Comparison of ENCODE assay signal across 7 mouse cellular contexts in the genomic region with DNA sequence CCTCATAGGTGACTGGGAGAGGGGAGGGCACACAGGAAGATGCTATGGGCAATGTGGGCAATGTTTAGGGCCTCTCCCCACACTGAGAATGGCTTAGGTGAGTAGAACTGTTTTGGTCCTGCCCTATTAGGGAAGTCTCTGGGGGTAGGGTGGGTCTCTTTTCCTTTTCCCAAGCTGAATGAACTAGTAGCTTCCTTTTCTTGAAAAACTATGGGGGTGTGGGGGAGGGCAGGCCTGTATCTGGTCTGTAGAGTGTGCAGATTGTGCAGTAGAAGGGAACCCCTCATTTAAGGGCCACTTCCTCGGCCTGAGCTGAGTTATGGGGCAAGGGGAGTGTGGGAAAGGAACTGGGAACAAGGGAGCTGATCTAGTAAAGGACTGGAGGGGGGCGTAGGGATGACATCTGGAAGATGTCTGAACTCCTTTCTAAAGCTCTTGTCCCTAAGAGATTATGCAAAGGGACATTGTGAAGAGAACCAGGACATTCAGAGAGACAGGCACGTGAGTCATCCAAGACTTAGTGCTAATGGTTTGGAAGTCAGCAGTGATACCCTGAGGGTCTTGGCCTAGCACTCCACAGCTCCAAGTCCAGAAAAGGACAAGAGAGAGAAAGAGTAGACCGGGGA. TPM values are rescaled to one million over a fixed set of nuclear protein-coding genes. Genes with fewer than 3 reads are reported as not detected.
DNase-seq lines count a peak whose midpoint lies in the region; ATAC-seq lines count a peak whose summit lies in the region.

No protein-coding gene starts in this region.

- H3K9me3 ChIP-seq in neural tube, embryonic 12.5 days = no peaks in the 10 kb centered on the region
- no peaks in the 10 kb centered on the region for H3K9me3 ChIP-seq in stomach, embryonic 16.5 days (replicated peaks; ENCODE audit: control insufficient read depth, low read length)

- no peak for ATAC-seq in neural tube, embryonic 12.5 days (ENCODE audit: low FRiP score, low read depth)
- ATAC-seq in stomach, embryonic 16.5 days (ENCODE audit: insufficient read depth, low FRiP score) = no peak

- no peaks in the 10 kb centered on the region for H3K36me3 ChIP-seq in neural tube, embryonic 12.5 days
- H3K36me3 ChIP-seq in stomach, embryonic 16.5 days (ENCODE audit: control insufficient read depth, insufficient read depth, low read length) = no peaks in the 10 kb centered on the region

- WGBS in neural tube, embryonic 12.5 days = 72% methylated on average over 4 of the region's 4 CpGs
- 37% methylated on average over 4 of the region's 4 CpGs for WGBS in stomach, embryonic 16.5 days

- H3K27me3 ChIP-seq in neural tube, embryonic 12.5 days (replicated peaks) = peaks cover 42% of the 10 kb centered on the region
- no peaks in the 10 kb centered on the region for H3K27me3 ChIP-seq in stomach, embryonic 16.5 days (ENCODE audit: control insufficient read depth, insufficient read depth, low read length)

- H3K4me3 ChIP-seq in neural tube, embryonic 12.5 days = no peak overlapping the region
- H3K4me3 ChIP-seq in stomach, embryonic 16.5 days (replicated peaks; ENCODE audit: low read length) = peak overlapping the region; percentile 87

- peaks cover 21% of the 10 kb centered on the region for H3K4me1 ChIP-seq in neural tube, embryonic 12.5 days
- H3K4me1 ChIP-seq in stomach, embryonic 16.5 days (ENCODE audit: control insufficient read depth, insufficient read depth, low read length) = peaks cover 62% of the 10 kb centered on the region

- H3K9ac ChIP-seq in neural tube, embryonic 12.5 days = no peak overlapping the region
- peak overlapping the region; percentile 97 for H3K9ac ChIP-seq in stomach, embryonic 16.5 days (ENCODE audit: low read length)

- no peak overlapping the region for H3K27ac ChIP-seq in neural tube, embryonic 12.5 days
- H3K27ac ChIP-seq in stomach, embryonic 16.5 days (ENCODE audit: low read length) = peak overlapping the region; percentile 99

- peak overlapping the region; percentile 93 for H3K4me2 ChIP-seq in neural tube, embryonic 12.5 days (replicated peaks)
- peak overlapping the region; percentile 76 for H3K4me2 ChIP-seq in stomach, embryonic 16.5 days (ENCODE audit: low read depth, low read length)

- no peak for DNase-seq in neural tube, embryonic 10.5 days (ENCODE audit: extremely low spot score, low spot score)
- DNase-seq in heart, adult 9 months (ENCODE audit: low spot score in 2 of 2) = peak; percentile 73 to 77
- peak; percentile 40 for DNase-seq in kidney, postnatal 10 days
- DNase-seq in cerebellum, postnatal 25 days = no peak
- DNase-seq in layer of hippocampus, adult 9-10 months (ENCODE audit: low spot score) = no peak

RNA-seq across cellular contexts. Expression of a gene that starts 2.3 kb away (rescaled TPM):
- polyA plus RNA-seq in neural tube, embryonic 12.5 days (2016; fragmentation: Nextera tagmentation; extraction: Ambion mirVana) = 5.0 and 6.3 TPM in 2 replicates
- 46.4 and 48.3 TPM in 2 replicates for polyA plus RNA-seq in stomach, embryonic 16.5 days (2015; fragmentation: Nextera tagmentation; extraction: Ambion mirVana)

RNA-seq across cellular contexts. Expression of a gene that starts 24.5 kb away (rescaled TPM):
- 360 and 361 TPM in 2 replicates for polyA plus RNA-seq in neural tube, embryonic 12.5 days (2016; fragmentation: Nextera tagmentation; extraction: Ambion mirVana)
- 401 and 441 TPM in 2 replicates for polyA plus RNA-seq in stomach, embryonic 16.5 days (2015; fragmentation: Nextera tagmentation; extraction: Ambion mirVana)

RNA-seq across cellular contexts. Expression of a gene that starts 37.7 kb away (rescaled TPM):
- polyA plus RNA-seq in neural tube, embryonic 12.5 days (2016; fragmentation: Nextera tagmentation; extraction: Ambion mirVana) = 32.5 and 34.6 TPM in 2 replicates
- 30.0 and 34.9 TPM in 2 replicates for polyA plus RNA-seq in stomach, embryonic 16.5 days (2015; fragmentation: Nextera tagmentation; extraction: Ambion mirVana)

RNA-seq across cellular contexts. Expression of a gene that starts 49.7 kb away (rescaled TPM):
- polyA plus RNA-seq in neural tube, embryonic 12.5 days (2016; fragmentation: Nextera tagmentation; extraction: Ambion mirVana) = 175 and 177 TPM in 2 replicates
- 142 and 149 TPM in 2 replicates for polyA plus RNA-seq in stomach, embryonic 16.5 days (2015; fragmentation: Nextera tagmentation; extraction: Ambion mirVana)

Comparison
In these comparisons a context has a peak if more than half of its experiments do, and no peak if none do; other contexts are left out.
1. DNase-seq: peak in heart, adult 9 months (2 of 2) and kidney, postnatal 10 days (single experiment); none in neural tube, embryonic 10.5 days (single experiment), cerebellum, postnatal 25 days (0 of 2) and layer of hippocampus, adult 9-10 months (single experiment).